Mouse (Mus musculus): Measurements from ENCODE around the gene Lsm7. TPM values are rescaled to one million over a fixed set of nuclear protein-coding genes. Genes with fewer than 3 reads are reported as not detected.

Lsm7 gene
- 60.3 and 67.0 TPM in 2 replicates for polyA plus RNA-seq (2012; rRNA removed)

DNA sequence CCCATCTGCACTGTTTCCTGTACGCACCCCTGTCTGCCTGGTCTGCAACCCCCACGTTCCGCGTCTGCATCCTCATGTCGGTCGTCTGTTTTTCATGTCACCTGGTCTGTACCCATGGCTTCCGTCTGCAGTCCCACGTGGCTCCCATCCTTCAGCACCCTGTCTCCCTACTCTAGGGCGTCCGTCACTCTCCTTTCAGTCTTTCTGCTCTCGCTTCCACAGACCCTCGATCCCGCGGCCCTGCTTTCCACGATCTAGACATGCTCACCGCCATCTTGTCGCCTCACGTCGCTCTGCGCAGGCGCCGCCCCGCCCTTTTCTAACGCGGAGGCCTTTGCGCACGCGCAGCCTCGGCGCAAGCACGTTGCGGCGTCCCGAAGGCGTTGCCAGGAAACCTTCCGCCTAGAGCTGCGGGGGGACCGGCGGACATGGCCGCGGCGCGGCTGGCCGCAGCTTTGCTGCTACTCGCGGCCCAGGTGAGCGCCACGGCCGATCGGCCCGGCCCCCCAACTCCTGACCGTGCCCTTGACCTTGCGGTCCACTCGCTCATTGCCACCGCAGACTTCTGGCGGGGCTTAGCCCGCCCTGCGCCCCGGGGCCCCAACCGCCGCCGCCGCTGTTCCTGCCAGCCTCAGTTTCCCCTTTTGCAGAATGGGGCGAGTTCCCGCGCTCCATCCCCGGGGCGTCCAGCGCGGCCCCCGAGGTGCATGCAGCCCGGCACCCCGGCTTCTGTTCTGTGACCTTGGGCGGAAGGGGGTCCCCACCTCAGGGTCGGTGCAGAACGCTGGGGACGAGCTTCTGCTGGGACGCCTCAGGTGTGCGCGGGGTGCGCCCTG, at the start of gene Lsm7, which contains the start of gene Sppl2b:
Lsm7 (minus strand) TSS at position 297 of the 836 bp plus-strand sequence.
Sppl2b (plus strand) TSS at position 363 of the 836 bp plus-strand sequence.
- Histone ChIP-seq H3K4me1 (ENCODE audit: control insufficient read depth, insufficient read depth, low read length) (peaks cover 2% of the 10 kb centered on the region), H3K27ac (ENCODE audit: control insufficient read depth, insufficient read depth, low read depth, low read length) (peak within 1 kb of the TSS; percentile 34), H3K4me3 (ENCODE audit: control insufficient read depth, low read depth, low read length) (peak within 1 kb of the TSS; percentile 81), H3K36me3 (ENCODE audit: control insufficient read depth, insufficient read depth, low read length) (no peaks in the 10 kb centered on the region; the same call in none of the 2 replicates), H3K27me3 (ENCODE audit: control insufficient read depth, insufficient read depth, low read length) (no peaks in the 10 kb centered on the region)
- TF ChIP-seq POLR2A (IDR thresholded peaks at IDR 0.05; ENCODE audit: control insufficient read depth, low read depth, low read length) (peak; percentile 88), CTCF (IDR thresholded peaks at IDR 0.05; ENCODE audit: control insufficient read depth, insufficient read depth, insufficient replicate concordance, low read depth, low read length) (no peak)

DNA sequence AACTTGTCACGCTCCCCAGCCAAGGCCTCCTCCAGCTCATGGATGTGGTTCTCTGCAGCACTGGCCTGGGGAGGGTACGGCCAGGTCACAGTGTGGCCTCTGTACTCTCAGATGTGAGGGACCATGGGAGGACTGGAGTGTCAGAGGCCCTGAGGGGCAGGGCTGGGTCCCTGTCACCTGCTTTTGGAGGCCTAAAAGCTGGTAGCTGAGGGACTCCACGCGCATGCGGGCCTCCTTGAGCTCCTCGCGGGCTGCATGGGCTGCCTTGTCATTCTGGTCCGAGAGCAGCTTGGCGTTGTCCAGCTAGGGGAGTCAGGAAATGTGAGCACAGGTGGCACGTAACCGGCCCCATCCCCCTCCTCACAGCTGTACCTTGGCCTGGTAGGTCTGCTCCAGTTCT, 49.7 kb upstream of the Lsm7 start:
- TF ChIP-seq CTCF (IDR thresholded peaks at IDR 0.05; ENCODE audit: control insufficient read depth, insufficient read depth, insufficient replicate concordance, low read depth, low read length) = no peak
- no peak for TF ChIP-seq POLR2A (IDR thresholded peaks at IDR 0.05; ENCODE audit: control insufficient read depth, low read depth, low read length)
- Histone ChIP-seq H3K4me3 (ENCODE audit: control insufficient read depth, low read depth, low read length) (peak overlapping the region; percentile 87), H3K36me3 (ENCODE audit: control insufficient read depth, insufficient read depth, low read length) (no peaks in the 10 kb centered on the region), H3K27ac (ENCODE audit: control insufficient read depth, insufficient read depth, low read depth, low read length) (no peak overlapping the region), H3K27me3 (ENCODE audit: control insufficient read depth, insufficient read depth, low read length) (no peaks in the 10 kb centered on the region), H3K4me1 (ENCODE audit: control insufficient read depth, insufficient read depth, low read length) (peaks cover 13% of the 10 kb centered on the region)

DNA sequence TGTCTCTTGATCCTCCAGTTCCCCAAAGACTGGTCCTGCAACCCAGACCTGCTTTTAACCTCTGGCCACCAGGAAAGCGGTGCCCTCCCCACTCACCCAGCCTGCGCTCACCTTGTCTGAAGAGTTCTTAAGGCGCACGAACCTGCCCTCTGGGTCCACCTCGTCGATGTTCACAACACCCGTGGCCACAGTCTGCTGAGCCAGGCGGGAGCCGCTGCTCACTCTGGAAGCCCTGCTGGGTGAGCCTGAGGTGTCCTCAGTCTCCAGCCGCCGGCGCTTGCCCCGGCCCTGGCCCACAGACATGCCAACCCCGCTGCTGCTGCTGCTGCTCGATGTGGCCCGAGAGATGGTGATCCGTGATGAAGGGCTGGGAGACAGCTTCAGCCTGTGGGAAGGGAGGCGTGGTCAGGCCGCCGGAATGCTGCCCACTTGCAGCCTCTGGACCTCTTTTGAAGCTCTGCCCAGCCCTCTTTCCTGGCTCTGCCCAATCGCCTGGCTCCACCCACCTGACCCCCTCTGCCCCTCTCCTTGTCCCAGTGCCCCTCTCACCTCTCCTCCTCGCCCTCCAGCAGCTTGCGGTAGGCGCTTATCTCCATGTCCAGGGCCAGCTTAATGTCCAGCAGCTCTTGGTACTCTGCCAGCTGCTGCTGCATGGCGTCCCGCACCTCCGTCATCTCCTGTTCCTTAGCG, 49.1 kb upstream of the Lsm7 start:
- Histone ChIP-seq H3K27me3 (ENCODE audit: control insufficient read depth, insufficient read depth, low read length) (no peaks in the 10 kb centered on the region), H3K4me3 (ENCODE audit: control insufficient read depth, low read depth, low read length) (peak overlapping the region; percentile 87), H3K36me3 (ENCODE audit: control insufficient read depth, insufficient read depth, low read length) (no peaks in the 10 kb centered on the region), H3K4me1 (ENCODE audit: control insufficient read depth, insufficient read depth, low read length) (peaks cover 15% of the 10 kb centered on the region), H3K27ac (ENCODE audit: control insufficient read depth, insufficient read depth, low read depth, low read length) (no peak overlapping the region)
- TF ChIP-seq POLR2A (IDR thresholded peaks at IDR 0.05; ENCODE audit: control insufficient read depth, low read depth, low read length) (no peak), CTCF (IDR thresholded peaks at IDR 0.05; ENCODE audit: control insufficient read depth, insufficient read depth, insufficient replicate concordance, low read depth, low read length) (no peak)

DNA sequence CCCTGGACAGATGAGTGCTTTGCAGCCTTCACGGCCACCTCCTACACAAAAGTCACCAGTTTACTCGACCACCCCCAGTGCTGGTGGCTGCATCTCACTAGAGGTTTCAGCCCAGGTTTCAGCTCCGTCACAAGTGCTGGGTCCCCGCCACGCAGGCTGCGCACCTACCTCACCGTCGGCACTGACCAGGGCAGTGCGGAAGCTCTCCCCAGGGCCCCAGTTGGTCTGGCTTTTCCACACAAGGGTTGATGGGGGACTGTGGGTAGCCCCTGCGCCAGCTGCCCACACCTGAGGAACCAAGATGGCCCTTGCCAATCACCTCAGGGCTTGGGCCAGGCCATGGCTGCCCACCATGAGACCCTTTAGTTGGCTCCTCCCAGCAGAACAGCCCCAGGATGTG, 48.3 kb upstream of the Lsm7 start:
- Histone ChIP-seq H3K4me3 (ENCODE audit: control insufficient read depth, low read depth, low read length) (peak overlapping the region; percentile 87), H3K4me1 (ENCODE audit: control insufficient read depth, insufficient read depth, low read length) (peaks cover 16% of the 10 kb centered on the region), H3K36me3 (ENCODE audit: control insufficient read depth, insufficient read depth, low read length) (no peaks in the 10 kb centered on the region), H3K27me3 (ENCODE audit: control insufficient read depth, insufficient read depth, low read length) (no peaks in the 10 kb centered on the region), H3K27ac (ENCODE audit: control insufficient read depth, insufficient read depth, low read depth, low read length) (no peak overlapping the region)
- TF ChIP-seq CTCF (IDR thresholded peaks at IDR 0.05; ENCODE audit: control insufficient read depth, insufficient read depth, insufficient replicate concordance, low read depth, low read length) = no peak
- TF ChIP-seq POLR2A (IDR thresholded peaks at IDR 0.05; ENCODE audit: control insufficient read depth, low read depth, low read length) = no peak

DNA sequence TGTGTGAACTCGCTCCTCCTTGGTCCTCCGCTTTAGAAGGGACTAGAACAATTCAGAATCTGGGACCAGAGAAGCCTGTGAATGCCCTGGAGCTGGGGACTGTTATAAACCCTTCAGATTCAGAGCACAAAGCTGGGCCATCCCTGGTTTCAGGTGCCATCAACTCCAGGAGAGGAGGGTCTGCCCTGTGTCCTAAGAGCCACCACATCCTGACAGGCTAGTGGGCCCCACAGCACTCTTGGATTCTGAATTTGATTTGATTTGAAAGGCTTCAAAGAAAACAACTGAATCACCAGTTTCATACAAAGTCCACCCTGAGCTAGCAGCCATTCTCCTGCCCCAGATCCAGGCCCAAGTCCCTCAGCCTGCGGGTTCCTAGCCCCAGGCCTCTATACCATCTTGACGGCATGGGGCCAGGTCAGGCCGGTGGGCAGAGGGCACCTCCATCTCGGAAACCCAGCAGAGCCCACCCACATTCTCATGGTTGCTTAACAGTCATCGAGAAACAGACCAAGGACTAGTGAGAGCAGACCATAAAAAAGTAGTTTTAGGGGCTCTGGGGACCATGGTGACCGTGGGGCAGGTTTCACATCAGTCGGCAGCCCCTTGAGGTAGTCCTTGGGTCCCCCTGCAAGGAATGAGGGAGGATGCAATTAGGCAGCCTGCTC, 47.4 kb upstream of the Lsm7 start:
- no peak overlapping the region for H3K27ac ChIP-seq (ENCODE audit: control insufficient read depth, insufficient read depth, low read depth, low read length)
- no peaks in the 10 kb centered on the region for H3K36me3 ChIP-seq (ENCODE audit: control insufficient read depth, insufficient read depth, low read length)
- peak overlapping the region; percentile 87 for H3K4me3 ChIP-seq (ENCODE audit: control insufficient read depth, low read depth, low read length)
- peaks cover 24% of the 10 kb centered on the region for H3K4me1 ChIP-seq (ENCODE audit: control insufficient read depth, insufficient read depth, low read length)
- TF ChIP-seq POLR2A (IDR thresholded peaks at IDR 0.05; ENCODE audit: control insufficient read depth, low read depth, low read length) (no peak), CTCF (IDR thresholded peaks at IDR 0.05; ENCODE audit: control insufficient read depth, insufficient read depth, insufficient replicate concordance, low read depth, low read length) (no peak)
- no peaks in the 10 kb centered on the region for H3K27me3 ChIP-seq (ENCODE audit: control insufficient read depth, insufficient read depth, low read length)

DNA sequence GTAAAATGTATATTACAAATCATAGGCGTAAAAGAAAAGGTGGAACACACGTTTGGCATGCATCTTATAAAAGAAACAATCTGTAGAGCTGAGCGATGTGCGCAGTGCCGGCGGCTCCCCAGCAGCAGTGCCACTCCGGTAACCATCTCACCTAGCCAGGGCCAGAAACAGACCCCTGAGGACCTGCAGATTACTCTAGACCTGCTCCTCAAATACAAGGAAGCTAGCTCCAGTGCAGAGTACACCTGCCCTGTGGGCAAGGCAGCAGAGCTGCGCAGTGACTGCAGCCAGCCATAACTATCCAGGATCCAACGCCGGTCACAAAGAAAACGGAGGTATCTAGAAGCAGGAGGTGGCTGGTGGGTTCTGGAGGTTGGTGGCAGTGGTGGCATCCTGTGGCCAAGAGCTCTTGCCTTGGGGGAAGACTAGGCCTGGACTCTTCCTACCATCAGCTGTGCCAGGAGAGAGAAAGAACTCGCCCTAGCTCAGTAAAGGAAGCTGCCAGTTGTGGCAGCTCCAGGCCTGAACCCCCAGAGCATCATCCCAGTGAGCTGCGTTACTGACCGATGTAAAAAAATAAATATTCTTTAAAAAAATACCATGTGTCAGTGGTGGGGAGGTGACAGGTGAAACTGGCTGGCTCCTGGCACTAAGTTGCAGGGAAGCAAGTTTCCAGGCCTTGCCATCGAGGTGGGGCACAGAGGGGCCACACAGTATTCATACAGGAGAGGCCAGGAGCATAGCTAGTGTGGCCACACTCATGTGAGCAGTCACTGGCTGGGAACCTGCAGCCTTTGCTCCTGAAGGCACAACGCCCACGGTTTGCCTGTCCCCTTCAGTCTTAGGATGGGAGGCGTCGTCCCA, 46.6 kb upstream of the Lsm7 start:
- no peak for TF ChIP-seq CTCF (IDR thresholded peaks at IDR 0.05; ENCODE audit: control insufficient read depth, insufficient read depth, insufficient replicate concordance, low read depth, low read length)
- no peak for TF ChIP-seq POLR2A (IDR thresholded peaks at IDR 0.05; ENCODE audit: control insufficient read depth, low read depth, low read length)
- Histone ChIP-seq H3K27ac (ENCODE audit: control insufficient read depth, insufficient read depth, low read depth, low read length) (no peak overlapping the region), H3K4me1 (ENCODE audit: control insufficient read depth, insufficient read depth, low read length) (peaks cover 29% of the 10 kb centered on the region), H3K27me3 (ENCODE audit: control insufficient read depth, insufficient read depth, low read length) (no peaks in the 10 kb centered on the region), H3K4me3 (ENCODE audit: control insufficient read depth, low read depth, low read length) (peak overlapping the region; percentile 87), H3K36me3 (ENCODE audit: control insufficient read depth, insufficient read depth, low read length) (no peaks in the 10 kb centered on the region)

Data from testis, adult 2 months (tissue).